Mouse (Mus musculus) kidney, adult 2 months (tissue): ENCODE results near the gene D430041D05Rik.

ENCODE experiments used
- CTCF ChIP-seq: fragments of 200-500 bp; conservative IDR thresholded peaks from 2 replicates; pipeline ENCODE4 v1.5.1; 2011; ENCODE audit warnings: low read depth, mild to moderate bottlenecking, control low read depth, low read length, moderate library complexity, mixed read lengths; ENCODE audit not compliant: insufficient read depth, insufficient read length
- POLR2A ChIP-seq: fragments of 200-500 bp; IDR thresholded peaks from one replicate; pipeline ENCODE4 v1.6.1; 2011; ENCODE audit warnings: low read depth, low read length, control low read depth

GRCm38 (mm10) chr2:104207948-104208347 lies 202.9 kb downstream of the D430041D05Rik start:
- no peak for TF ChIP-seq CTCF
- no peak for TF ChIP-seq POLR2A
